Mouse (Mus musculus): ENCODE results near the gene Dnaaf2.

Gene Dnaaf2

DNA sequence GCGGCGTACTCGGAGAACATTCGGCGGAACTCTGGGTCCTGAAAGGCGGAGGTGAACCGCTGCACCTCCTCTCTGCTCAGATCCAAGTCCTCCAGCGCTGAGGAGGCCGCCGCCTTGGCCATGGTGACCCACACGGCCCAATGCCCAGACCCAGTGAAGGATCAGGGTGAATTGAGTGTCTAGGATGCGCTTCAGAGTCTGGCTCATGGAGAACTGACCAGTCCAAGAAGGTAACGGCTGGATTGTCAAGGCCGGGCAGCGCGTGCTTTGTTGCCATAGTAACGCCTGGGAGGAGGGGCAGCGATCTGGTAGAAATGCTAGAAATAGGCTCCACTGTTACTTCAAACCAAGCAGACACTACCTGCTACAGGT is at the start of gene Dnaaf2:
TSS of gene Dnaaf2 (minus strand) at position 266 of the 372 bp plus-strand sequence.
- peak; percentile 88 for DNase-seq

DNA sequence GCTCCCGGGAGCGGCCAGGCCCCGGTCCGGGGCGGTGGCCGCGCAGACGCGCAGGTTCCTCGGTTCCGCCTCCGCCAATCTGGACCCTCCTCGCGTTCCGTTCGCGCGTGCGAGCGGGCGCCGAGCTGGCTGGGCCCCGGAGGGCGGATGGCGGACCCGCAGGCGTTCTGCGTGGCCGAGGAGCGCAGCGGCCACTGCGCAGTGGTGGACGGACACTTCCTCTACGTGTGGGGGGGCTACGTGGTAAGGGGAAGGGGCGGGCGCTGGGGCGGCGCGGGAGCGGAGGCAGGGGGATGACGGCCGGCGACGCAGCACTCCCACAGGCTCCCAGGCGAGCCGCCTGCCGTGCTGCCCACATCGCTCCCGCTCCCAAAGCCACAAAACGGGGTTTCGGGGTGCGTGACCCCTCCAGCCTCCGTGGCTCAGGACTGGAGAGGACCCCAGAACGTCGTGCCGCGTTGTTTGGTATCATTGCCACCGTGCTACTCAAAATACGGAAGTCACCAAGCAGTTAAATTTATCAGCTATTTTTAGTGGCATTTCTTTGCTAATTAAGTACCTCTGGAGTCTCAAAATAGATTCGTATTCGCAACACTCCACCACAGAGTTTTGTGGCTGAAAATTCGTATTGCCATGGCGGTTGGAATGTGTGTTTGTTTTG is 43.7 kb upstream of the Dnaaf2 start:
- peak; percentile 89 for DNase-seq

DNA sequence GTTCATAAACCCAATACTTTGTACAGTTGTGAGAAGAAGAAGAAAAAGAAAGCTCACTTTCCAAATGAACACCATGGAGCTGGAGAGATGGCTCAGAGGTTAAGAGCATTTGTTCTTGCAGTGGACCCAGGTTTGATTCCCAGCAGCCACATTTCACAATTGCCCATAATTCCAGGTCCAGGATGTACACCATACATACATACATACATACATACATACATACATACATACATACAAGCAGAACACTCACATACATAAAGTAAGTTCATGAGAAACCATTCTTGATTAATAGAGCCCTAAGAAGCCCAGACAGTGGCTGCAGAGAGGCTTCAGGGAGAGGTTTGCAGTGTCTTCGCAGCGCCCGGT is 43.2 kb upstream of the Dnaaf2 start:
- DNase-seq: peak; percentile 7

GRCm38 (mm10) chr12:69240876-69241275 is 42.6 kb upstream of the Dnaaf2 start, which contains the start of gene Klhdc1:
Gene Klhdc1, plus strand, starts transcription at chr12:69241176.
- DNase-seq: no peak

DNA sequence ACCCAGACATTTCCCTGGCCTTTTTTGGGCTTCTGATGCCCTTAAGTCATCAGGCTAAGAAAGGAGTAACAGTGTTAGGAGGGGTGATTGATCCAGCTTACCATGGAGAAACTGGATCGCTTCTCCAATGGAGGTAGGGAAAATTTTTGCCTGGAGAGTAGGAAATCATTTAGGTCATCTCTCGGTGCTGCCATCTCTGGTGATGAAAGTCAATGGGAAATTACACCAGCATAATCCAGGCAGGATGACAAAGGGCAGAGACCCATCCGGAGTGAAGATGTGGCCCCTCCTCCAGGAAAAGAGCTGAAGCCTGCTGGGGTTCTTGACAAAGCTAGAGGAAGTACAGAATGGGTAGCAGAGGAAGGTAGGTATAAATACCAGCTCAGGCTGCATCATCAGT is 40.1 kb upstream of the Dnaaf2 start:
- no peak for DNase-seq

GRCm38 (mm10) chr12:69235782-69236181 is 37.6 kb upstream of the Dnaaf2 start:
- DNase-seq: no peak

DNA sequence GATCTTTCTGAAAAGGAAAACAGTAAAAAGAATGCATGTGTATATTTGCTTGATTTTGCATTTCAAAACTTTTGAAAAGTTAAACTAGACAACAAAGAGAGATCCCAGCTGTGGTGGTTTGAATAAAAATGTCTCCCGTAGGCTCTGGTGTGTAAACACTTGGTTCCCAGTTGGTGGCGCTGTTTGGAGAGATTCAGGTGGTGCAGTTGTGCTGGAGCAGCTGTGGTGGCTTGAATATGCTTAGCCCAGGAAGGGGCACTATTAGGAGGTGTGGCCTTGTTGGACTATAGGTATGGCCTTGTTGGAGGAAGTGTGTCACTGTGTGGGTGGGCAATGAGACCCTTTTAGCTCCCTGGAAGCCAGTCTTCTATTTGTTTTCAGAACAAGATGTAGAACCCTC is 31.0 kb upstream of the Dnaaf2 start:
- no peak for DNase-seq

- peak; percentile 91 for DNase-seq
Measured at GRCm38 (mm10) chr12:69227776-69228466, 29.7 kb upstream of the Dnaaf2 start, which contains the start of gene Pole2. Gene Pole2, minus strand, starts transcription at chr12:69228195.

DNA sequence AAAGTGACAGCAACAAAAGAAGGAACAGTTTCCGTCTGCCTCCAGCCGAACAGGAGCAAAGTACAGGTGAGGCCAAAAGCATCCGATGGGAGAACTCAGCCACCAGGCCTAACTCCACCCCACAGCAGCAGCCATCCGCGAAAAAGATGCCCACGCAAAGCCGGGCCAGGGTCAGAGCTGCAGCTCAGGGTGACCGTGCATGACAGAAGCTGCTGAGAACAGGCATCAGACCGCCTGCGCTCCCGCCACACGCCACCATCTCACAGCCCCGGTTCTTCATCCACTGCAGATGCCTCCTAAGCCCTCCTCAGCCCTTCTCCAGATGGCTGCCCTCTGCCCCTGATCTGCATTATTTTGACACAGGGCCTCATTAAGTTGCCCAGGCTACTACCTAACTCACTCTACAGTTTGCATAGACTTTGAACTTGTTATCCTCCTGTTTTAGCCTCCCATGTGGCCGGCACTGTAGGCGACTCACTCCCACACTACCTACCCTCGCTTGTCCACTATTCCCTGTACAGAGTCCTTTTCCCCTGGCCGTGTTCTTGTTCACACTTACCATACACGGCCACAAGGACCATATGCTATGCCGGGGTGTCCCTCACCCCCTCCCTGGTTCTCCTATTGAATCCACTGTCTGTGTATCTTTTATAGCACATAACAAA is 22.5 kb upstream of the Dnaaf2 start:
- DNase-seq: no peak

DNA sequence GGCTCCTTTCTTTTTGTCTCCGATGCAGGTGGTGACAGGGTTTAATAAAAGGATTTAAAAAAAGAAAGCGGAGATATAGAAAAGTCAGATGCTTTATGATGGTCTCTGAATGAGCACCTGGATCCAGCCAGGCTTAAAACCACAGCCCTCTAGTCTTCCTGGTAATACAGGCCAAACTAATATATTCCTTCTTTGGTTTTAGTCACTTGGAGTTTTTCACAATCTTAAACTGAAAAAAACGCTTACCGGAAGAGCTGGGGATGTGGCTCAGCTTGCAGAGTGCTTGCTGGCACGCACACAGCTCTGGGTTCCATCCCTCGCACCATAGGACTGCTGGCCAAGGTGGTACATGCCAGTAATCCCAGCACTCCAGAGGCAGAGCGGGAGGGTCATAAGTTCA is 18.4 kb upstream of the Dnaaf2 start:
- no peak for DNase-seq

GRCm38 (mm10) chr12:69215000-69215785 is 17.0 kb upstream of the Dnaaf2 start:
- no peak for DNase-seq

GRCm38 (mm10) chr12:69214393-69214792 is 16.2 kb upstream of the Dnaaf2 start:
- DNase-seq: no peak

DNA sequence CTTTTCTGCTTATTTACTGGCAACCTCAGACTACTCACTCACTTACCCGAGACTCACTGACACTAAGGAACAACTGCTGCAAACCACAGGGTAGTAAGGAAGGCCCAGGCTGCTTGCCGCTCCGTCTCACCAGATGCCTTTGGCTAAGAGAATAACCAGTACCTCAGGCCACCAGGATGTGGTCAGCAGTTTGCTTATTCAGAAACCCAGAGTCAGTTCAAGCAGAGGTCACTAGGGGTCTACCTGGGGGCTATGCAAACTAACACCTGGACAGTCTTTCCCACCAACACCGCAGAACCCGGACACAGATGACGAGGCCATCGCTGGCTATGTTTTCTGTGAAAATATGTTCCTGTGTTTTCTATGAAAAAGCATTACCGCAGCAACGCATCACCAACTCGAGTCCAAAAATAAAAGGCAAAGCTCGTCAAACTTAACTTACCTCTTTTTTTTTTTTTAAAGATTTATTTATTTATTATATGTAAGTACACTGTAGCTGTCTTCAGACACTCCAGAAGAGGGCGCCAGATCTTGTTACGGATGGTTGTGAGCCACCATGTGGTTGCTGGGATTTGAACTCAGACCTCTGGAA is 15.1 kb upstream of the Dnaaf2 start:
- no peak for DNase-seq

- DNase-seq: peak; percentile 28
Measured at GRCm38 (mm10) chr12:69211057-69211456, 12.8 kb upstream of the Dnaaf2 start.

- DNase-seq: no peak
Measured at GRCm38 (mm10) chr12:69210056-69210979, 12.1 kb upstream of the Dnaaf2 start.

GRCm38 (mm10) chr12:69208520-69208919 is 10.3 kb upstream of the Dnaaf2 start:
- no peak for DNase-seq

GRCm38 (mm10) chr12:69207926-69208325 is 9.7 kb upstream of the Dnaaf2 start:
- no peak for DNase-seq

DNA sequence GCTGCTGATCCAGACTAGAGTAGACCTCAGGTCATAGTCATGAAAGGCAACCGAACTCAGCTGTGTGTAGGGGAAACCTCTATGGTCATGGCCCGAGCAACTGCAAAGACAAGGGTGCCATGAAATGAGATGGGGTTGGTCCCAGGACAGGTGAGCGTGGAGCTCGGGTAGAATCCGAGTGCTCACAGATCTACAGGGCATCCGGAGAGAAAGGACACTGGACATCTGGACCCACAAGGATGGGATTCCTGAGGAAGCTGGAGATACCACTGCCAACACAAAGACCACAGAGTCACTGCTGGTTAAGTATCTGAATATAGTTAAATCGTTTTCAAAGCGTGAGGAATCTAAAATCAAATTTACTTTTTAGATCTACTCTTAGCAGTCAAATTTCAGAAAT is 9.2 kb upstream of the Dnaaf2 start:
- DNase-seq: no peak

GRCm38 (mm10) chr12:69204052-69204833 is 6.0 kb upstream of the Dnaaf2 start, which contains the start of gene Gm49384:
Gene Gm49384, minus strand, starts transcription at chr12:69204267.
- peak; percentile 44 for DNase-seq

DNA sequence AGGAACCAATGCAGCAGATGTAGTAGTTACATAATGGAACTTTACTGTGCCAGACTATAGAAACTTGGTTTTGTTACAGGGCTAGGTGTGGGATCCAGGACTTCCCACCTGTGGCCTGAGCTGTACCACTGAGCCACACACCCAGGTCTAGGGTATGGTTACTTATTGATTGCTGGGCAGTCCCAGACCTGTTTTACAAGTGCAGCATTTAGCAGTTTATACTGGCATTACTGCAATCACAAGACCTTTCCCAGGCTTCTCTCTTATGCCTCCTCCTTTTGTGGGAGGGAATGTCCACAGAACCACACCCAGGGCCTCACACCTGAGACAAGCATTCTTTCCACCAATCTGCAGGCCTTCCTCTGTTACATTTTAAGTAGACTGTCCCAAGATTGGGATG is 756 bp upstream of the Dnaaf2 start:
- no peak for DNase-seq
